Mouse (Mus musculus) thymus, adult 2 months (tissue): ENCODE results near the gene Sema4a.

Source experiments
- CTCF ChIP-seq: fragments of 200-500 bp; IDR thresholded peaks from 2 replicates; pipeline ENCODE4 v1.5.1; 2012; ENCODE audit warnings: mild to moderate bottlenecking, control low read depth, low read length, moderate library complexity, borderline replicate concordance; ENCODE audit not compliant: control insufficient read depth, poor library complexity, insufficient read depth; ENCODE audit errors: extremely low read depth
- POLR2A ChIP-seq: fragments of 200-500 bp; IDR thresholded peaks from 2 replicates; pipeline ENCODE4 v1.6.1; 2012; ENCODE audit warnings: mild to moderate bottlenecking, low read length, control low read depth, moderate library complexity; ENCODE audit not compliant: control insufficient read depth, poor library complexity, insufficient read depth; ENCODE audit errors: extremely low read depth

GRCm38 (mm10) chr3:88473020-88473419, 12.0 kb upstream of the Sema4a start:
- TF ChIP-seq POLR2A (no peak), CTCF (no peak)
